Mouse (Mus musculus): ENCODE results near the gene Skint11. TPM values are rescaled to one million over a fixed set of nuclear protein-coding genes. Genes with fewer than 3 reads are reported as not detected.
A peak's percentile ranks its signal among the peaks of the same experiment; 100 is the strongest.
"Not testable (repeated sequence)": the region's sequence is repeated elsewhere in the genome, so short reads cannot be mapped to it uniquely, and the experiment has no call there.

Skint11 gene
- not detected for total RNA-seq (2021)
- long read RNA-seq, experiment 1 = 0 reads
- long read RNA-seq, experiment 2 = 0 reads

GRCm38 (mm10) chr4:114163084-114163483, at the start of gene Skint11:
Skint11 (plus strand) TSS chr4:114163384.
- Histone ChIP-seq H3K27ac (no peak within 1 kb of the TSS), H3K4me3 (no peak within 1 kb of the TSS)
- DNase-seq = no peak
- intact Hi-C loops (cut with DNase I) = no loop called here
- TF ChIP-seq CTCF (IDR thresholded peaks at IDR 0.05) = no peak

DNA sequence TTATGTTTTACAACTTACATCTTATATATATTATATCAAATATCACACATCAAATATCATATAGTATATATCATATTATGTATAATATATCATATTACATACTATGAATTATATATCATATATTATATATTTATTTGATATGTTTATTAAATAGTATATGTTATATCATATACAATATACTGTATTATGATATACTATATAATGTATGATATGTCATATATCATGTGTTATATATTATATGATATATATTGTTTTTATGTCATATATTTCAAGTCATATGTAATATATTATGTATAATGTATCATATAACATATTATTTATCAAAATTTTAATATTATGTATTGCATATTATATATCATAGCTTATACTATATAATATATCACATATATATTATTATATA, 2.0 kb upstream of the Skint11 start:
- H3K27ac ChIP-seq = no peak overlapping the region
- TF ChIP-seq CTCF (IDR thresholded peaks at IDR 0.05) = no peak
- intact Hi-C loops (cut with DNase I) = no loop called here
- H3K4me3 ChIP-seq = no peak overlapping the region
- DNase-seq = no peak

- intact Hi-C loops (cut with DNase I); H3K27ac ChIP-seq; H3K4me3 ChIP-seq; DNase-seq: not testable (repeated sequence)
- TF ChIP-seq CTCF (IDR thresholded peaks at IDR 0.05) = peak; percentile 34; the same call in 1 of the 2 replicates
Measured at GRCm38 (mm10) chr4:114172898-114173297, 9.7 kb downstream of the Skint11 start.

DNA sequence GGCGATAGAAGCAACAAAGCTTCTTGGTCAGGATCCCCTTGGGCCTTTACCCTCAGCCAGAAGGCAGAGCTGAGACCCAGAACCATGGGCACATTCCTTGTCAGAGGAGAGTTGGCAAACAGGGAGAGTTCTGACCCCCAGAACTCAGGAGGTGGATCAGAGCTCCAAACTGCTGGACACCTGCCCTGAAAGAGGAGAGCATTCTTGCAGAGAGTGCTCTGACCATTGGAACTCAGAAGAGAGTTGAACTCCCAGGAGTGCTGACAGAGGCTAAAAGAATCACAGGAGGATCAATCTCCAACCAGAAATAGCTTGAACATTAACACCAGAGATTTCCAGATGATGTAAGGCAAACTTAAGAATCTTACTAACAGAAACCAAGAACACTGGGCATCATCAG, 93.7 kb downstream of the Skint11 start:
- intact Hi-C loops (cut with DNase I); DNase-seq; H3K4me3 ChIP-seq; H3K27ac ChIP-seq: not testable (repeated sequence)

Other genes with a start within 250 kb of the Skint11 start
- not detected for gene Skint5, start 163.9 kb upstream of the Skint11 start, total RNA-seq (2021)
- 1 to 10 TPM in 1 of 2 experiments, under 1 TPM in 1; 0.71 to 1.3 TPM for gene Trabd2b, start 243.3 kb downstream of the Skint11 start, total RNA-seq (2021)

All from gastrocnemius, adult 2 months (tissue).